Mouse (Mus musculus): ENCODE results near the gene Relb. TPM values are rescaled to one million over a fixed set of nuclear protein-coding genes. Genes with fewer than 3 reads are reported as not detected.

Relb gene
- polyA plus RNA-seq, 1 experiment from 2014 or later, result 3.5 TPM

GRCm38 (mm10) chr7:19663940-19664339, 34.7 kb upstream of the Relb start:
- Histone ChIP-seq H3K4me3 (peak overlapping the region; percentile 93), H3K9me3 (no peaks in the 10 kb centered on the region), H3K36me3 (replicated peaks) (peaks cover 41% of the 10 kb centered on the region), H3K27me3 (replicated peaks; ENCODE audit: low read depth, poor library complexity, severe bottlenecking) (no peaks in the 10 kb centered on the region), H3K4me1 (peaks cover 18% of the 10 kb centered on the region), H3K27ac (replicated peaks) (peak overlapping the region; percentile 92)
- no peak for DNase-seq (ENCODE audit: low spot score)
- WGBS, result 17% methylated on average over 8 of the region's 8 CpGs

- no peak for DNase-seq (ENCODE audit: low spot score)
- no peaks in the 10 kb centered on the region for H3K27me3 ChIP-seq (replicated peaks; ENCODE audit: low read depth, poor library complexity, severe bottlenecking)
- 98% methylated on average over 2 of the region's 2 CpGs for WGBS
- H3K36me3 ChIP-seq (replicated peaks), result peaks cover 99% of the 10 kb centered on the region
- no peak overlapping the region for H3K27ac ChIP-seq (replicated peaks)
- H3K4me1 ChIP-seq, result no peaks in the 10 kb centered on the region
- H3K9me3 ChIP-seq, result no peaks in the 10 kb centered on the region
- H3K4me3 ChIP-seq, result no peak overlapping the region
Measured at GRCm38 (mm10) chr7:19652614-19653013, 23.4 kb upstream of the Relb start.

GRCm38 (mm10) chr7:19651063-19651786, 22.0 kb upstream of the Relb start:
- H3K4me3 ChIP-seq, result no peak overlapping the region
- no peak for DNase-seq (ENCODE audit: low spot score)
- WGBS, result 92% methylated on average over 6 of the region's 6 CpGs
- H3K4me1 ChIP-seq, result no peaks in the 10 kb centered on the region
- no peak overlapping the region for H3K27ac ChIP-seq (replicated peaks)
- no peaks in the 10 kb centered on the region for H3K27me3 ChIP-seq (replicated peaks; ENCODE audit: low read depth, poor library complexity, severe bottlenecking)
- no peaks in the 10 kb centered on the region for H3K9me3 ChIP-seq
- peaks cover 99% of the 10 kb centered on the region for H3K36me3 ChIP-seq (replicated peaks)

GRCm38 (mm10) chr7:19641223-19641622, 12.0 kb upstream of the Relb start:
- peaks cover 100% of the 10 kb centered on the region for H3K36me3 ChIP-seq (replicated peaks)
- H3K27ac ChIP-seq (replicated peaks), result no peak overlapping the region
- H3K4me1 ChIP-seq, result no peaks in the 10 kb centered on the region
- 93% methylated on average over 4 of the region's 4 CpGs for WGBS
- no peak for DNase-seq (ENCODE audit: low spot score)
- no peaks in the 10 kb centered on the region for H3K27me3 ChIP-seq (replicated peaks; ENCODE audit: low read depth, poor library complexity, severe bottlenecking)
- H3K4me3 ChIP-seq, result no peak overlapping the region
- no peaks in the 10 kb centered on the region for H3K9me3 ChIP-seq

- Histone ChIP-seq H3K4me3 (no peak overlapping the region), H3K36me3 (replicated peaks) (peaks cover 86% of the 10 kb centered on the region), H3K27me3 (replicated peaks; ENCODE audit: low read depth, poor library complexity, severe bottlenecking) (no peaks in the 10 kb centered on the region), H3K4me1 (no peaks in the 10 kb centered on the region), H3K9me3 (no peaks in the 10 kb centered on the region), H3K27ac (replicated peaks) (no peak overlapping the region)
- no peak for DNase-seq (ENCODE audit: low spot score)
- 89% methylated on average over 11 of the region's 11 CpGs for WGBS
Measured at GRCm38 (mm10) chr7:19635074-19635827, 6.0 kb upstream of the Relb start.

GRCm38 (mm10) chr7:19634591-19634990, 5.4 kb upstream of the Relb start:
- Histone ChIP-seq H3K27ac (replicated peaks) (no peak overlapping the region), H3K9me3 (no peaks in the 10 kb centered on the region), H3K36me3 (replicated peaks) (peaks cover 79% of the 10 kb centered on the region), H3K4me3 (no peak overlapping the region), H3K27me3 (replicated peaks; ENCODE audit: low read depth, poor library complexity, severe bottlenecking) (no peaks in the 10 kb centered on the region), H3K4me1 (peaks cover 3% of the 10 kb centered on the region; the same call in 1 of the 2 replicates)
- 95% methylated on average over 2 of the region's 2 CpGs for WGBS
- no peak for DNase-seq (ENCODE audit: low spot score)

GRCm38 (mm10) chr7:19633855-19634254, 4.6 kb upstream of the Relb start:
- Histone ChIP-seq H3K36me3 (replicated peaks) (peaks cover 72% of the 10 kb centered on the region), H3K4me1 (peaks cover 8% of the 10 kb centered on the region; the same call in 1 of the 2 replicates), H3K9me3 (no peaks in the 10 kb centered on the region), H3K27ac (replicated peaks) (no peak overlapping the region), H3K27me3 (replicated peaks; ENCODE audit: low read depth, poor library complexity, severe bottlenecking) (no peaks in the 10 kb centered on the region), H3K4me3 (no peak overlapping the region)
- WGBS, result 92% methylated on average over 15 of the region's 15 CpGs
- no peak for DNase-seq (ENCODE audit: low spot score)

GRCm38 (mm10) chr7:19633197-19633596, 4.0 kb upstream of the Relb start:
- no peak for DNase-seq (ENCODE audit: low spot score)
- 93% methylated on average over 17 of the region's 17 CpGs for WGBS
- Histone ChIP-seq H3K27me3 (replicated peaks; ENCODE audit: low read depth, poor library complexity, severe bottlenecking) (no peaks in the 10 kb centered on the region), H3K9me3 (no peaks in the 10 kb centered on the region), H3K27ac (replicated peaks) (no peak overlapping the region), H3K36me3 (replicated peaks) (peaks cover 65% of the 10 kb centered on the region), H3K4me1 (peaks cover 14% of the 10 kb centered on the region), H3K4me3 (no peak overlapping the region)

- no peaks in the 10 kb centered on the region for H3K27me3 ChIP-seq (replicated peaks; ENCODE audit: low read depth, poor library complexity, severe bottlenecking)
- no peaks in the 10 kb centered on the region for H3K9me3 ChIP-seq
- no peak overlapping the region; the same call in 1 of the 2 replicates for H3K4me3 ChIP-seq
- H3K36me3 ChIP-seq (replicated peaks), result peaks cover 61% of the 10 kb centered on the region
- H3K4me1 ChIP-seq, result peaks cover 15% of the 10 kb centered on the region
- H3K27ac ChIP-seq (replicated peaks), result no peak overlapping the region
- DNase-seq (ENCODE audit: low spot score), result no peak
Measured at GRCm38 (mm10) chr7:19632720-19633119, 3.5 kb upstream of the Relb start.

- Histone ChIP-seq H3K4me3 (no peak overlapping the region; the same call in 1 of the 2 replicates), H3K36me3 (replicated peaks) (peaks cover 56% of the 10 kb centered on the region)
Measured at GRCm38 (mm10) chr7:19632275-19632674, 3.0 kb upstream of the Relb start.

GRCm38 (mm10) chr7:19628536-19629360, 490 bp downstream of the Relb start:
- 2% methylated on average over 57 of the region's 57 CpGs for WGBS
- no peaks in the 10 kb centered on the region for H3K9me3 ChIP-seq
- peak; percentile 94 for DNase-seq (ENCODE audit: low spot score)

More at GRCm38 (mm10) chr7:19632275-19632674, 3.0 kb upstream of the Relb start:
- Histone ChIP-seq H3K27ac (replicated peaks) (no peak overlapping the region), H3K4me1 (peaks cover 15% of the 10 kb centered on the region), H3K27me3 (replicated peaks; ENCODE audit: low read depth, poor library complexity, severe bottlenecking) (no peaks in the 10 kb centered on the region), H3K9me3 (no peaks in the 10 kb centered on the region)
- no peak for DNase-seq (ENCODE audit: low spot score)

GRCm38 (mm10) chr7:19628192-19628535, 1.1 kb downstream of the Relb start:
- DNase-seq (ENCODE audit: low spot score), result no peak
- no peaks in the 10 kb centered on the region for H3K27me3 ChIP-seq (replicated peaks; ENCODE audit: low read depth, poor library complexity, severe bottlenecking)
- H3K4me3 ChIP-seq, result peak overlapping the region; percentile 78
- peaks cover 15% of the 10 kb centered on the region for H3K4me1 ChIP-seq
- peak overlapping the region; percentile 74; the same call in 1 of the 2 replicates for H3K27ac ChIP-seq (replicated peaks)
- whole genome bisulfite sequencing, result 15% methylated on average over 17 of the region's 17 CpGs
- peaks cover 15% of the 10 kb centered on the region for H3K36me3 ChIP-seq (replicated peaks)
- H3K9me3 ChIP-seq, result no peaks in the 10 kb centered on the region

More at GRCm38 (mm10) chr7:19628536-19629360, 490 bp downstream of the Relb start:
- Histone ChIP-seq H3K4me1 (peaks cover 15% of the 10 kb centered on the region), H3K36me3 (replicated peaks) (peaks cover 21% of the 10 kb centered on the region), H3K27me3 (replicated peaks; ENCODE audit: low read depth, poor library complexity, severe bottlenecking) (no peaks in the 10 kb centered on the region), H3K27ac (replicated peaks) (peak overlapping the region; percentile 75), H3K4me3 (peak overlapping the region; percentile 78)
